Mouse (Mus musculus) layer of hippocampus, postnatal 14 days (tissue): ENCODE results near the gene Abr. TPM values are rescaled to one million over a fixed set of nuclear protein-coding genes. Genes with fewer than 3 reads are reported as not detected.

ENCODE experiments used
- DNase-seq, 2 experiments: peaks; one replicate each; pipeline ENCODE4 v3.0.0; 2021 to 2022; ENCODE audit warnings: low spot score in 2 of 2, mixed read lengths in 1 of 2
- total RNA-seq, 2 experiments: library from RNA; stranded (reverse); gene quantifications; 2 replicates each; pipeline ENCODE4 v1.2.3; 2021

Gene Abr
- total RNA-seq, 2 experiments from 2014 or later: 412 to 440 TPM

DNA sequence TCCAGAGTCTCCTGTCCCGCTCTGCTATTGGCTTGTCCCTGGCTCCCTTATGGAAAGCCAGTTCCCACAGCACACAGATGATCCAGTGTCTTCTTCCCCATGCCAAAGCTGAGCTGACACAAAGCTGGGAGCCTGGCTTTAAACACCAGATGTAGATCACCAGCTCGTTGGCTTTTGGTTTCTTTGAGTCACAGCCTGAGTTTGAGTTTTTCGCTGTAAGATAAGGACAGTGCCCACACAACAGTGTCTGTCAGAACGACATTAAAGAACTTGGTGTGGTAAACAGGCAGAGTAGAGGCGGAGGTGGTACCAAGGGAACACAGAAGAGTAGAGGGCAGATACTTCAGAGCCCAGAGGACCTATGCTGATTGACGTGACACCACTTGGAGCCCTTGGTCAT, 101.2 kb downstream of the Abr start:
- DNase-seq: no peak

DNA sequence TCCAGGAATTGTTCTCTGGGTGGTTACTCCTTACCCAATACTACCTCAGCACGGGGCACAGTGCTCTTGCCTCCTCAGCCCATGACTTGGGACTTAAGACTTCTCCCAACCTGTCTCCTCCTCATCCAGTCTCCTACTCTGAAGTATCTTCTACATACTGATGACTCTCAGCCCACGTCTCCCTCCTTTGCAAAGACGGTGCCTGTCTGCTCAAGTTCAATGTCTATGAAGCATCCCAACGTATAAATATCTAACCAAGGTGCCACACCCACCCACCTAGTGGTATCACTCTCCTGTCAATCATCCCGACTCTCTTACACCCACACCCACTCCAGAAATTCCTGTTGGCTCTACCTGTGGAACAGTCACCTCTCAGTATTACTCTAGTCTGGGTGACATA, 103.5 kb downstream of the Abr start:
- no peak for DNase-seq

DNA sequence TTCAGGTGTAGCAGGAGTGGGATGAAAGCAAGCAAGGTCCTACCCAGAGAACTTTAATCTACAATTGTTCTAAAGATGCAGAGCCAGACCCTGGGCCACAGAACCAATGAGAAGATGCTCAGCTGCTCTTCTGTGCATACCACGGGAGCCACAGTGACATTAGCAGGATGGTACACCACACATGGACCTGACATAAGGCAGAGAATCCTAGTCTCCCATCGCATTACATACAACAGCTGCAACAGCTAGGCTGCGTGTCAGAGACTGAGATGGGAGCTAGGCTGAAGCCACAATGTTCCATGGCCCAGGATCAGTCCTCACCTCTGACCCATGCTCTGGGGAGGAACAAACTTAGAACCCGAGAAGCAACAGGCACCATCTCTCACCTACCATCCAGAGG, 104.0 kb downstream of the Abr start:
- DNase-seq: no peak

DNA sequence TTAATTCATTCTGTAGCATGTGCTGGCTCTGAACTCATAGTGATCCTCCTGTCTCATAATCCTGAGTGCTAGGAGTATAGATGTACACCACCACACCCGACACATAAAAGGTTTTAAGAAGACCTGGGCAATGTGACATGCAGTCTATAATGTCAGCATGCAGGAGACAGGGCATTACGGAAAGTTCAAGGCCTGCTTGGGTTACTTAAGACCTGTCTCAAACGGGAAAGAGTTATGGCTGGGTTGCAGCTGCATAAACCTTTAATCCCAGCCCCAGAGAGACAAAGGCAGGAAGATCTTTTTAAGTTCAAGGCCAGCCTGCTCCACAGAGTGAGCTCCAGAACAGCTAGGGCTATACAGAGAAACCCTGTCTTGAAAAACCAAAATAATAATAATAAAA, 105.2 kb downstream of the Abr start:
- no peak for DNase-seq

DNA sequence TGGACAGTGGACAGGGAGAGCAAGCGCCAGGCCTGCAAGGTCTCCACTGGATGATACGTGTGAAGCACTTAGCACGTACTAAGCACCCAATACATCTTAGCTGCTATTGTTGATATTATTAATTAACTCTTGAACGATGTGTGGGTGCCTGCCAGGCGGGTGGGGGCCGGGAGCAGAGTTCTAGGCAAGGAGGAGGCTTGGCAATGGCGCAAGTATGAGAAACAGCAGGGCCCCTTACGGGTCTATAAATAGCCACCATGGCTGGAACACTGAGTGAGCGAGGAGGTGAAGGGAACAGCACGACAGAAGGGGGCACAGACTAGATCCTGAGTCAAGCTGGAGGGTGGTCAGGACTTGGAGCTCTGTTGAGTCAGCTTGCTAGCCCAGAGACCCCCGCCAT, 107.0 kb downstream of the Abr start:
- no peak for DNase-seq

DNA sequence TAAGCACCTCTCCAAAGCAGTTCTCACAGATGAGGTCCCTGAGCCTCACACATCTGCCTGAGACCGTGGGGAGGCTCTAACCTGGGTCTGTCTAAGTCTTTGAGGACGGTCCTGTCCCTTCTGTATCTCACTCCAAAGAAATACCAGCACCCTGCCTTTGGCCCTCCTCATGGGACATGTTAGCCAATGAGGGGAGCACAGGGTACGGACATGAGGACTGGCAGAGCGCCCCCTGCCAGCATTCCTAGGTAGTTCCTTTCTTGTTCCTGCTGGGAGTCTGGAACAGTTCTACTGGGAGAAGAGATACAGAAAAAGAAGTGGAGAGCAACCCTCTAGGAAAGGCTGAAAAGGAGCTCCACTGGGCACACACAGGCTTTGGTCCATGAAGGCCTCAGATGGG, 111.1 kb downstream of the Abr start:
- no peak for DNase-seq

DNA sequence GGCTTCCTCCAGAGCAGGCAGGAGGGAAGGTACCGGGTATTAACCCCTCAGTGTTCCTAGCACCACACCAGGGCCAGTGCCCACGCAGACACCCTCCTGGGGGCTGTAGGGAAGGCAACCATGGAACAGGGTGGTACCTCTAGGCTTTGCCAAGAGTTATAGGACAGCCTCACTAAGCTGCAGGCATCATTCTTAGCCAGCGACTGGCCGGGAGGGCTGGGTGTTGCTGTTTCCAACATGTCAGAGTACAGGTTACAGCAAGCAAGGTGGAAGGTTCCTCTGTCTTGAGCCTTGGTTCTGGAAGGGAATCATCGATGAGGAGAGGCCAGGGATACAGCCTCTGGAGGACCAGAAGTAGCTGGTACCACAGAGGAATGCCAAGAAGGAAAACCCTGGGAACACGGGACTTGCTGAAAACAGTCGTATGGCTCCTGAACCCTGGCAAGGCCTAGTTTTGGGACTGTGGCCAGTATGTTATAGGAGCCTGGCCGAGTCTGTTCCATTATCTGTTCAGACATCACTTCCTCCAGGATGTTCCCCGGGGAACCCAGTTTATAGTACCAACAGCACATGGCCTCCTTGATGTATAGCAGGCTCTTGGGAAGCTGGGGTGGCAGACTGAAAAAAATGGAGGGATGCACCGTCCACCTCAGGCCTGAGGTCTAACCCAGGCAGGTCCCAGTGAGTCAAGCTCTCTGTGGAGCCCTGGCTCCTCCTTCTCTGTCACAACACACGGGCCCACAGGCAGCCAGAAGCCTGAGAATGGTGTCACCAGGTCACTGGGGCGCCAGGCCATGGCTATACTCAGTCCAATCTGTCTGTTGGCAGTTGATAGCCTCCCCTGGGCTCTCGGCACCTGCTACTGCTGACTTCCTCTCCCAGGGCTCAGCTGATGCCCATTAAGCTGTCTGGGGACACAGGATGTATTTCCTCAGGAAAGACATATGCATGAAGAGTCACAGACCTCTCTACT, 112.1 kb downstream of the Abr start:
- DNase-seq: no peak

DNA sequence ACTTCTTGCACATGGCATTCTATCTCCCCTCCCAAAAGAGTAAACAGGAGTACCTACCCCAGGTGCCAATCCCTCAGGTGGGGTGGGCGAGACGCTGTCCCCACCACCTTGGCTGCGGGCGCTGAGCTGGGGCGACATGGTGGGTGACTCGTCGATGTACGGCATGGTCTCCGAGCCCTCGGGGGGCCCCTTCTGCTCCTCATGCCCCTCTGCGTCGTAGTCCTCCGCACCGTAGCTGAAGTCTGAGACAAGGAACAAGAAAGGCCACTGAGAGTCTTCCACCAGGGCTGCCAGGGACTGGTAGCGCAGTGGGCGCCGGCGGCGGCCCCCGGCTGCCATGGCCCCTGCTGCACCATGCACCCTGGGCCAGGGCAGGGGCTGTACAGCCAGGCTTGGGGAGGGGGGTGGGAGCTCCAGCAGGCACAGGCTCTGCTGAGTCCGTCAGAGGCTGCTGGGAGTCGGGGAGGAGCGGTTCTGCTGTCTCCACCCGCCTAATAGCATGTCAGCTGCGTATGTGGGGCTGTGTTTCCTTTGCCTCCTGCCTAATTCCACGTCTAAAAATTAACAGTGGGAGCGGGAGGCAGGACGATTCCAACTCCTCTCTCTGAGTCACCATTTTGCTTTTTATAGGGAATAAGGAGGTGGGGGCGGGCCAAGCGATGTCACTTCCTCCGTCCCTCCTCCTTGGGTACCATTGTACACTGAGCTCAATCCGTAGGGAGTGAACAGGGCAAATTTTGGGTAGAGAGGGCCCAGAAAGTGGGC, 113.1 kb downstream of the Abr start:
- DNase-seq: peak; percentile 64

DNA sequence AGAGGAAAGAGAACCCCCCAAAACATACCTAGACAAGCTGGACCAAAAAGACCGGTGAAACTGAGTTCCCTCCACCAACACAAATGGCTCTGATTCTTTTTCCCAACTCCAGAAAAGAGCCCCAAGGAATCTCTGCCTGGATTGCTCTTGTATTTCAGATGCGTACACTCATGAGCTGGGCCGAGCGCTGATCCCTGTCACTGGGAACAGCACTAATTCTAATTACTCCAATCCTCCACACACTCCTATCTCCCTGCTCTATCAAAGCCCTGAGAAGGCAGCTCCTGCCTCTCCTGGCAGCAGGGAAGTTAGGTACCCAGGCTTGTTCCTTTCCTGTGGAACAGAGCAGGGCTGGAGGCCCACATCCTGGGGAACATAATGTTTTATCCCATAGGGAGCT, 114.0 kb downstream of the Abr start:
- DNase-seq: no peak

DNA sequence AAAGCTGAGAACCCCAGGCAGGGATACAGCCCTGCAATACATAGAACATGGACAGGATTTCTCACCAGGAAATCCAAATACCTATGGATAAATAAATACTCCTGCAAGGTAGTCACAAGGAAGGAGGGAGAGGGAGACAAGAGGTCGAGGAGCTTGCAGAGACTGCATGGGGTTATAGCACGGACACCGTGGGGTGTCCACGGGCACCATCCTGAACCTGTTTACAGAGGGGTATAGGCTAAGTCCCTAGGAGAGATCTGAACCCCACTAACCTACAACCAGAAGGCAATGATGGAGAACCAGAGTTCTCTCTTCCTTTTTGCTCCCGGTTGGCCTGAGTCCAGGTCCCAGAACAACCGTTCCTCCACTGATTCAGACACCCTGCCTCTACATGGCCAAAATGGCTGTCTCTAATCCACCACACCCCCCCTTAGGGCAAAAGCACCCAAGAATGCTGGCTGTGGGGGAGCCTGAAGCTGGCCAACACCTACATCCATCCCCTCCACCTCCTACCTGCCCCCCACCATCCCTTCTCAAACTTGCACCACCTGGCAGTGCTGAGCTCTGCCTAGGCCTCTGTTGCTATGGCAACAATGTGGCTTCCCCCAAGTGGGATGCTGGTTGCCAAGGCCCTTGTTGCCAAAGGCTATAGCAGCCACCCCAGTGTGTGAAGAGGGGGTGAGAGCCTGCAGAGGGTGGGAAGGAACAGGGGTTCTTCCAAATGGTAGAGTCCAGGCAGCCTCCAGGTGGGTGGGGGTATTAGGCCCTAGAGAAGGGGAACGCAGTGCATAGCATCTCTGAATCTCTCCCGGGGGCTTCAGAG, 114.6 kb downstream of the Abr start:
- DNase-seq: peak; percentile 70 to 76

DNA sequence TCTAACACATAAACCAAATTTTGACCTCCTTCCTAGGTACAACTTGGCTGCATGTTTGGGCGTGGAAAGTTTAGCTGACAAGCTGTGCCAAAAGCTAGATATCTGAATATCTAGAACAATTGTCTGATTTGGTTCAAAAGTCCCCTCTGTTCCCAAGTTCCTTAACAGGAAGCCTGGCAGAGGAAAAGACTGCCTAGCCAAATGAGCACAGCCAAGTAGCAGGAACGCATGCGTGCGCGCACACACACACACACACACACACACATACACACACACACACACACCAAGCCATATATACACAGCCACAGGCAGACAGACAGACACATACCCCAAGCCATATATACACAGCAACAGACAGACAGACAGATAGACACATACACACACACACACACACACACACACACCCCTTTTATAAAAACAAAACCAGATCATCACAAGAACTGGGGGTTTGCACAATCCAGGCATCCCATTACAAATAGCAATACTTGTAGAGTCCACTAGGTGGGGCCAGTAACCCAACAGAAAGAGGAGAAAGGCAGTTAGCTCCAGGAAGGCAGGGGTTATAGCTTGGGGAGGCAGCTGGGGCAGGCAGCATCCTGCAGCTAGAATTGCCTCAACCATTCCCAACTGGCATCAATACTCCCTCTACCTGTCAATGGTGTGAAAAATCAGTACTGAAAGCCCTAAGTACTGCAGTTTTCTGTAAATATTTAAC, 115.4 kb downstream of the Abr start:
- peak; percentile 65 to 88 for DNase-seq

DNA sequence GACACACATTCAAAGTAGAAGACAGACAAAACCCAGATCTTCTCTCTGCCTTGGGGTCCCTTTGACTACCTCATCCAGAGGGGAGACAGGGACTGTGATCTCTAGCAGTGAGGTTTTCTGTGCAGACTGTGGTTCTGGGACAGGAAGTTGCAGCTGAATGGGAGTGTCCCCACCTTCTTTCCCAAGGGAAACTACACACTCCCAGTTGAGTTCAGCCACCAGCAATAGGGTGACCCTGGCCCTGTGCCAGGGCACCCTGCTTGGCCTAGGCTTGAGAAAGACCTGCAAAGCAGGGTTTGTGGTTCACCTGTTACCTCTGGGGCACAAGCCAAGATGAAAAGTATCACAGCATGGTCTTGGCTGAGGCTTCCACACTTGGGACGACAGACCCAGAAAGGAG, 117.0 kb downstream of the Abr start:
- DNase-seq: no peak

DNA sequence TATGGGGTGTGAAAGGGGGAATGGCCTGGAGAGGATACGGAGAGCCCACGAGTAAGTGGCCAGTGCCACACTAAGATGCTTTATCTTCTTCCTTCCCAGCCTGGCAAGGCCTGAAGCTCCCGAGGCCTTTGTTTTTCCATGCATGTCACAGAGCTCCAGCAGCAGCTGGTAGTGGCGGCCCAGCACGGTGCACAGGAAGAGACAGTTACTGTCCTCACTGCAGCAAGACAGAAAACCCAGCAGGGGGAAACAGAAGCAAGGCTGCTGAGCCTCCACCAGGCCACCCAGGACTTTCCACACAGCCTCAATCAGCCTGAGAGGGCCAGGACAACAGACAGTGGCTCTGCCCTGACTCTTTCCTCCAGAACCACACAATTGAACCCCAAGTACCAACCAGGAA, 118.1 kb downstream of the Abr start:
- no peak for DNase-seq

DNA sequence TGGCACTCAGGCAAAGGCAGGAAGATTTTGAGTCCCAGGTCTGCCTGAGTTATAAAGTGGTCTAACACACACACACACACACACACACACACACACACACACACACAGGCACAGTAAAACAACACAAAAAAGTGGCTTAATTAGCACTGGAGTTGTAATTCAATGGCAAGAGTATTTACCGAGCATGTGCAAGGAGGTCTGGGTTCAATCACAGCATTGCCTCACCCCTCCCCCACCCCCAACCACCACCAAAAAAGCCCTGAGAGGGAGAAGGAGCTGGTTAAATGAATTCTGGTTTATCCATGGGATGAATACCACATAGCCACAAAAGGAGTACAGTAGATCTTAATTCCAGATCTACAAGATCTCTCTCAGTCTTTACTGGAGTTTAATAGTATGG, 122.1 kb downstream of the Abr start:
- DNase-seq: no peak

DNA sequence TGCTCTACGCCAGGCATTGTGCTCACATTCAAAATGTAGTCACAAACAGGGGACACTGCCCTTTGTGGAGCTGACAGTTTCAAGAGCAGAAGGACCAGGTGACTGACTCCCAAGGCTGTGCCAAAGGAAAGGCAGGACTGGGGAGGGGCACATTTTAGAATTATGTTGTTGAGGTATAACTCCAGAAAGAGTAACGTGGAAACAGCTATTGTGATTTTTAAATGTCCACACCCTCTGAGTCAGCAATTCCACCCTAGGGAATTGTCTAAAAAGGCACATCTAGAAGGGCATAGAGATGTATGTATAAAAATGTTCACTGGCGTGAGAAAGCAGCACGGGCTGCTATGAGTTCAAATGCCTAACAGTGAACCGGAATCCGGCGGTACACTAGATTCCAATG, 122.5 kb downstream of the Abr start:
- DNase-seq: no peak

DNA sequence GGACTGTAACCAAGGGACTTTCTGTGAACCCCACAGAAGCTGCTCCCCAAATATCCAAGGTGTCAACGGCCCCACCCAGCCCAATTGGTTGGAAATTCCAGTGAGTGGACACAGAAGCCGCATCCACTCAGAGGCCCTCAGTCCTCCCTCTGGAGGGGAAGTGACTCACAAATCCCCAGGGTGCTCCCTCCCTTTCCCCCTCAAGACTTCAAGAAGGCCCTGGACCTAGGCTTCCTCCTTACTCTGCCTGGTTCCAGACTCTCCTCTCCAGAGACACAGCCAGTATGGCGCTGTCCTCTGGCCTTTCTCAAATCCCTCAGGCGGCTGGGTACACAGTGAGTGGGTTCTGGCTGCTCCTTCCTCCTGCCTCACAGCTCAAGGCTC, 124.4 kb downstream of the Abr start:
- DNase-seq: no peak

DNA sequence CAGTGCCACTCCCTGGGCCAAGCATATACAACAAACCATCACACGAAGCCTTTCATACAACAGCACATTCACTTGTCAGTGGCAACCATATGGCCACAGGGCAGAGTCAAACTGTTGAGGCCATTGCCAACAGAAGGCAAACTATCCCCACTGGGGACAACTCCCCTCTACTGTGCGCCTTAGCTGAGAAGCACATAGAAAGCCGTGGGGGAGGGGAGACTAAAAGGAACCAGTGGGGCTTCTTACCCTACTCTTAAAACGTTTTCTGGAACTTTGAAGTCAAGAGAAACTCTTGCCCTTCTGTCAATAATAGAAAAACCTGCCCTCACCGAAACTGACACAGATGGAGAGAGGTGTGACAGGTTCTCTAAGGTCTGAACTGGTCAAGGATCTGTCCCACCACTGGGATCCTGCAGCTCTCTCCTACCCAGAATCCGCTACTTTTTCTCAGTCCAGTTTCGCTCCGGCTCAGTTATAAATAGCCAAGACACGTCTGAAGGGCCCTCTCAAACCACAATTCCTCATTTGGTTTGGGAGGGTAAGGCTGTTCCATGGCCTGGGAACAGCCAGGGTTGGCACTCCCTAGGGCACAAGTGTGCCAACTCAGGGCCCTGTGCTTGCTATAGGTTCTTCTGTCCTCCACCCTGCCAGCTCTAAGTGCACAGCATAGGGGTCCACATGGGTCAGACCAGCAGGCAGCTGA, 124.9 kb downstream of the Abr start:
- no peak for DNase-seq

DNA sequence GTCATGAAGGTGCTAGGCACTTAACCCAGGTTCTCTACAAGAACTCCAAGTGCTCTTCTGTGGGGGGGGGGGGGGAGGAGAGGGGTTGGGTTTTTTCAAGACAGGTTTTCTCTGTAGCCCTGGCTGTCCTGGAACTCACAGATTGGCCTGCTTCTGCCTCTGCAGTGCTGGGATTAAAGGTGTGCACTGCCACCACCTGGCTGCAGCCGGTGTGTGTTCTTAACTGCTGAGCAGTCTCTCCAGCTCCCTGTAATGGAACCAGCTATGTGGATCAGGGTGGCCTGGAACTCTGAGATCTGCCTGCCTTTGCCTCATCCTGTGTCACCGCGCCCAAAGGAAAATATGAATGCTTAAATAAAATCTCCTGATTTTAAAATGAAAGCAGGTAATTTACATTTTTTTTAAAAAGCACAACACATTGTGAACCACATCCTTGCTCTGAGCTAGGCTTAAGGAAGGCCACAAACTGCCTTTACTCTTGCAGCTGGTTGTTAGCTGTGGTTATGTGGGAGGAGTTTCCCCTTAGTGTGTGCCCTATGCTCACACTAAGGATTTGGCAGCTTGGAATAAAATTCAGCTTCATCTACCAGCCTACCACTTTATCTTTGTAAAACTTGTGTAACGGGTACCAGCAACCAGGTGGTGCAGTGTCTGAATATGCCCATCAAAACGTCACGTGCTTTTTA, 125.9 kb downstream of the Abr start:
- DNase-seq: no peak

DNA sequence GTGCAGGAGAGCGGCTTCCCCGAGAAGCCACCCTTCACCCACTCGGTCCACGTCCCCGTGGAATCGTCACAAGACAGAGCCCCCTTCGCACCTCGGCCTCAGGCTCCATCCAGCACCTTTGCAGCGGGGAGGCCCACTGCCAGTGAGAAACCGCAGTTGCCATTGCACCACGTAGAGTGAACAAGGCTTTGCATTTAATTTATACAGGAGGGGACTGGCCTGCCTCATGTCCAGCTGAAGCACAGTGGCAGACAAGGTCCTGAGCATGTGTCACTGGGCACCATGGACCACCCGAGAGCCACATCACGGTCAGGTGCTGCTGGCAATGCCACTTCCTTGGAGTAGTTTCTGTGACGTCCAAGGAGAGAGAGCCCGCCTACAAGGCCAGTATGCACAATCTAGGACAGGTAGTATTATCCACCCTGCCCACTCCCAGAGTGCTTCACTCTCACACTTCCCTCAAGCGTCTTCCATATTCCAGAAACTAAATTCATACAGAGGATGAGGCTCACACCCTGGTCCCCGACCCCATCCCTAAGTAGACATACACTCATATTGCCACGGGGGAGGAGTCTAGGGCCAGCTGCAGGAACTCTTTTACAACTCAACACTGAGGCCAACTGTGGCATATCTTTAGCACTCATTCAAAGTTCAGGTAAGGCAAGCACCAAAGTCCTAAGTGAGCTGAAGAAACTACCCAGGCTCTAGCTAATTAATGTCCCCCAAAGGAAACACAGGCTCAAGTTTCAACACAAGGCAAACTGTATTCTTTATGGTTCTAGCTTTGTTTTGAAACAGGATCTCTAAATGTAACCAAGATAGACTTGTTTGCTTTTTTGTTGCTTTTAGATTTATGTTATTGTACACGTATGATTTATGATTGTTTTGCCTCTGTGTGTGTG, 126.7 kb downstream of the Abr start:
- no peak for DNase-seq
